Mouse (Mus musculus): ENCODE measurements at regions not wholly inside any gene's neighbourhood (a gene's known extent, or its start where the extent isn't known, plus 50 kb on each side); places are given as distances from the start of the nearest gene placed in this dataset.
"Not testable (repeated sequence)": the region's sequence is repeated elsewhere in the genome, so short reads cannot be mapped to it uniquely, and the experiment has no call there.

- Histone ChIP-seq H3K36me3 (no peaks in the 10 kb centered on the region), H3K9ac (no peak overlapping the region), H3K4me1 (no peaks in the 10 kb centered on the region), H3K27me3 (no peaks in the 10 kb centered on the region), H3K4me3 (no peak overlapping the region), H3K4me2 (replicated peaks) (no peak overlapping the region), H3K9me3 (no peaks in the 10 kb centered on the region), H3K27ac (no peak overlapping the region)
- ATAC-seq (ENCODE audit: insufficient number of reproducible peaks, insufficient read depth, low FRiP score, low TSS enrichment) = no peak
- WGBS = 69% methylated on average over 7 of the region's 7 CpGs
These were observed 294.5 kb downstream of the Med10 start for GRCm38 (mm10) chr13:70096430-70097301.

- not testable (repeated sequence) for H3K4me1 ChIP-seq; H3K27me3 ChIP-seq; H3K36me3 ChIP-seq; H3K27ac ChIP-seq; ATAC-seq (ENCODE audit: insufficient number of reproducible peaks, insufficient read depth, low FRiP score, low TSS enrichment); H3K4me3 ChIP-seq; H3K9me3 ChIP-seq; H3K9ac ChIP-seq; H3K4me2 ChIP-seq (replicated peaks)
- 85% methylated on average over 1 of the region's 1 CpGs for WGBS
These were observed 297.9 kb downstream of the Med10 start for GRCm38 (mm10) chr13:70100091-70100490.

- Histone ChIP-seq H3K27ac (no peak overlapping the region), H3K4me1 (no peaks in the 10 kb centered on the region), H3K36me3 (no peaks in the 10 kb centered on the region), H3K9me3 (no peaks in the 10 kb centered on the region), H3K27me3 (no peaks in the 10 kb centered on the region), H3K9ac (no peak overlapping the region), H3K4me2 (replicated peaks) (no peak overlapping the region), H3K4me3 (no peak overlapping the region)
- ATAC-seq (ENCODE audit: insufficient number of reproducible peaks, insufficient read depth, low FRiP score, low TSS enrichment) = no peak
- whole genome bisulfite sequencing = 82% methylated on average over 7 of the region's 7 CpGs
These were observed 300.8 kb downstream of the Med10 start for GRCm38 (mm10) chr13:70103021-70103420.

- not testable (repeated sequence) for H3K9ac ChIP-seq; H3K27ac ChIP-seq; H3K4me1 ChIP-seq; H3K4me3 ChIP-seq; H3K4me2 ChIP-seq (replicated peaks); ATAC-seq (ENCODE audit: insufficient number of reproducible peaks, insufficient read depth, low FRiP score, low TSS enrichment); H3K27me3 ChIP-seq; H3K9me3 ChIP-seq; H3K36me3 ChIP-seq
- 91% methylated on average over 10 of the region's 10 CpGs for whole genome bisulfite sequencing
These were observed 301.3 kb downstream of the Med10 start for GRCm38 (mm10) chr13:70103491-70103890.

GRCm38 (mm10) chr13:70103903-70104302 is 301.7 kb downstream of the Med10 start:
- H3K36me3 ChIP-seq = no peaks in the 10 kb centered on the region
- no peaks in the 10 kb centered on the region for H3K9me3 ChIP-seq
- ATAC-seq (ENCODE audit: insufficient number of reproducible peaks, insufficient read depth, low FRiP score, low TSS enrichment) = no peak
- 87% methylated on average over 4 of the region's 4 CpGs for WGBS
- H3K9ac ChIP-seq = no peak overlapping the region
- H3K4me1 ChIP-seq = no peaks in the 10 kb centered on the region
- H3K27ac ChIP-seq = no peak overlapping the region
- no peak overlapping the region for H3K4me2 ChIP-seq (replicated peaks)
- H3K27me3 ChIP-seq = no peaks in the 10 kb centered on the region
- H3K4me3 ChIP-seq = no peak overlapping the region

- no peaks in the 10 kb centered on the region for H3K27me3 ChIP-seq
- 82% methylated on average over 9 of the region's 9 CpGs for WGBS
- H3K4me3 ChIP-seq = no peak overlapping the region
- H3K4me2 ChIP-seq (replicated peaks) = no peak overlapping the region
- H3K36me3 ChIP-seq = no peaks in the 10 kb centered on the region
- H3K4me1 ChIP-seq = no peaks in the 10 kb centered on the region
- ATAC-seq (ENCODE audit: insufficient number of reproducible peaks, insufficient read depth, low FRiP score, low TSS enrichment) = no peak
- no peak overlapping the region for H3K9ac ChIP-seq
- H3K9me3 ChIP-seq = no peaks in the 10 kb centered on the region
- no peak overlapping the region for H3K27ac ChIP-seq
These were observed 313.4 kb downstream of the Med10 start for GRCm38 (mm10) chr13:70115576-70115975.

GRCm38 (mm10) chr13:70124860-70125545 is 322.8 kb downstream of the Med10 start:
- Histone ChIP-seq H3K4me2 (replicated peaks) (no peak overlapping the region), H3K27me3 (no peaks in the 10 kb centered on the region), H3K9ac (no peak overlapping the region), H3K4me3 (no peak overlapping the region), H3K36me3 (no peaks in the 10 kb centered on the region), H3K27ac (no peak overlapping the region), H3K4me1 (no peaks in the 10 kb centered on the region), H3K9me3 (no peaks in the 10 kb centered on the region)
- no peak for ATAC-seq (ENCODE audit: insufficient number of reproducible peaks, insufficient read depth, low FRiP score, low TSS enrichment)
- 27% methylated on average over 9 of the region's 9 CpGs for WGBS

- no peak overlapping the region for H3K27ac ChIP-seq
- no peak overlapping the region for H3K4me2 ChIP-seq (replicated peaks)
- H3K4me1 ChIP-seq = no peaks in the 10 kb centered on the region
- WGBS = 76% methylated on average over 4 of the region's 4 CpGs
- no peaks in the 10 kb centered on the region for H3K9me3 ChIP-seq
- H3K4me3 ChIP-seq = no peak overlapping the region
- no peaks in the 10 kb centered on the region for H3K27me3 ChIP-seq
- H3K36me3 ChIP-seq = no peaks in the 10 kb centered on the region
- no peak overlapping the region for H3K9ac ChIP-seq
- no peak for ATAC-seq (ENCODE audit: insufficient number of reproducible peaks, insufficient read depth, low FRiP score, low TSS enrichment)
These were observed 325.1 kb downstream of the Med10 start for GRCm38 (mm10) chr13:70127310-70127709.

- 89% methylated on average over 8 of the region's 8 CpGs for WGBS
- Histone ChIP-seq H3K27me3 (no peaks in the 10 kb centered on the region), H3K9ac (no peak overlapping the region), H3K4me2 (replicated peaks) (no peak overlapping the region), H3K4me1 (no peaks in the 10 kb centered on the region), H3K36me3 (no peaks in the 10 kb centered on the region), H3K9me3 (no peaks in the 10 kb centered on the region), H3K4me3 (no peak overlapping the region), H3K27ac (no peak overlapping the region)
- ATAC-seq (ENCODE audit: insufficient number of reproducible peaks, insufficient read depth, low FRiP score, low TSS enrichment) = no peak
These were observed 332.3 kb downstream of the Med10 start for GRCm38 (mm10) chr13:70134544-70134943.

GRCm38 (mm10) chr13:70136209-70136608 is 334.0 kb downstream of the Med10 start:
- no peaks in the 10 kb centered on the region for H3K27me3 ChIP-seq
- no peaks in the 10 kb centered on the region for H3K36me3 ChIP-seq
- no peak overlapping the region for H3K4me2 ChIP-seq (replicated peaks)
- no peak overlapping the region for H3K27ac ChIP-seq
- H3K4me1 ChIP-seq = no peaks in the 10 kb centered on the region
- no peak for ATAC-seq (ENCODE audit: insufficient number of reproducible peaks, insufficient read depth, low FRiP score, low TSS enrichment)
- no peaks in the 10 kb centered on the region for H3K9me3 ChIP-seq
- H3K9ac ChIP-seq = no peak overlapping the region
- WGBS = 80% methylated on average over 1 of the region's 1 CpGs
- H3K4me3 ChIP-seq = no peak overlapping the region

- Histone ChIP-seq H3K4me3 (no peak overlapping the region), H3K27ac (no peak overlapping the region), H3K27me3 (0 out of 2 replicates have a peak, but pooled peaks cover 5% of the 10 kb centered on the region), H3K4me2 (replicated peaks) (no peak overlapping the region), H3K9ac (no peak overlapping the region), H3K36me3 (no peaks in the 10 kb centered on the region), H3K4me1 (no peaks in the 10 kb centered on the region; the same call in 1 of the 2 replicates), H3K9me3 (no peaks in the 10 kb centered on the region)
- no peak for ATAC-seq (ENCODE audit: insufficient number of reproducible peaks, insufficient read depth, low FRiP score, low TSS enrichment)
- WGBS = 77% methylated on average over 4 of the region's 4 CpGs
These were observed 342.3 kb downstream of the Med10 start for GRCm38 (mm10) chr13:70144461-70144860.

GRCm38 (mm10) chr13:70145466-70145865 is 343.3 kb downstream of the Med10 start:
- Histone ChIP-seq H3K36me3 (no peaks in the 10 kb centered on the region), H3K4me2 (replicated peaks) (no peak overlapping the region), H3K9me3 (no peaks in the 10 kb centered on the region)

More at GRCm38 (mm10) chr13:70145466-70145865, 343.3 kb downstream of the Med10 start:
- whole genome bisulfite sequencing = 59% methylated on average over 6 of the region's 6 CpGs
- H3K4me1 ChIP-seq = peaks cover 4% of the 10 kb centered on the region; the same call in 1 of the 2 replicates
- no peak overlapping the region for H3K27ac ChIP-seq
- 0 out of 2 replicates have a peak, but pooled peaks cover 5% of the 10 kb centered on the region for H3K27me3 ChIP-seq
- no peak overlapping the region for H3K4me3 ChIP-seq
- ATAC-seq (ENCODE audit: insufficient number of reproducible peaks, insufficient read depth, low FRiP score, low TSS enrichment) = no peak
- H3K9ac ChIP-seq = no peak overlapping the region

All from embryonic facial prominence, embryonic 12.5 days (tissue).